Mouse (Mus musculus): Measurements from ENCODE around the gene Olfr1463.

The Olfr1463 gene

DNA sequence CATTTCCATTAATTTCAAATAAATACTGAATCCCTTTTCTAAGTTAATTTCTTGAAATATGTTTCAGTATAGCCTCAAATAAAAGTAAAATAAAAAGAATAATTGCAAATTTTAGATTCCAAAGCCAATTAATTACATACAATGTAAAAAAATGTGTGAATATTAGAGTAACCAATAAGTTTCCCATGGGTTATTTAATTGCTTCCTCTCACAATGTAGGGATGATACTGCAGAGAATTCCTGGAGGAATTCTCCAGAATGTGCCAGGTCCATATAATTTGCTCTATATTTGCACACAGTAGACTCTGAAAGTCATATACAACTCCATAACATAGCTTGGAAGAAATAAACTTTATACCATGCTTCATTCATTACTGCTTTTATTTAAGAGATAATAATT, at the start of gene Olfr1463:
TSS of gene Olfr1463 (plus strand) at position 301 of the 400 bp plus-strand sequence.
- no peak for DNase-seq (ENCODE audit: extremely low read depth, low read depth, low spot score)

DNA sequence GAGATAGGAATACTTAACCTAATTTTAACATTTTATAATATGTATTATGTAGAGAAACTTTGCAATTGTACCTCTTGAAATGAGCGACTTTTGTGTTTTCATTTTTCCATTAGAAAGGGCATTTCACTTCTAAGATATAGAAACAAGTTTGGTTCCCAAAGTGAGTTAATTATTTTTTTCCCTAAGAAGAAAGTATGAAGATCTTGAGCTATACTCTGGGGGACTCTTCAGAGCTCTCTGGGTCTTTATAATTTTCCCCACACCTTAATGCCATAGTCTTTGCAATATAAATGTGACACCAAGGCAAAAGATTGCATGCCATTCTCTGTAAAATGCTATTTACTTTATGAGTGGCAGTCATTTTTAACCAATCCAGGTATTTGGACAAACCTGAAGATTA, 45.7 kb upstream of the Olfr1463 start, which contains the start of gene Olfr1462:
TSS of gene Olfr1462 (plus strand) at position 301 of the 400 bp plus-strand sequence.
- no peak for DNase-seq (ENCODE audit: extremely low read depth, low read depth, low spot score)

- DNase-seq (ENCODE audit: extremely low read depth, low read depth, low spot score) = no peak
Measured at GRCm38 (mm10) chr19:13221666-13222065, 9.5 kb upstream of the Olfr1463 start.
